Mouse (Mus musculus): ENCODE results near the gene Hsd11b2.

DNA sequence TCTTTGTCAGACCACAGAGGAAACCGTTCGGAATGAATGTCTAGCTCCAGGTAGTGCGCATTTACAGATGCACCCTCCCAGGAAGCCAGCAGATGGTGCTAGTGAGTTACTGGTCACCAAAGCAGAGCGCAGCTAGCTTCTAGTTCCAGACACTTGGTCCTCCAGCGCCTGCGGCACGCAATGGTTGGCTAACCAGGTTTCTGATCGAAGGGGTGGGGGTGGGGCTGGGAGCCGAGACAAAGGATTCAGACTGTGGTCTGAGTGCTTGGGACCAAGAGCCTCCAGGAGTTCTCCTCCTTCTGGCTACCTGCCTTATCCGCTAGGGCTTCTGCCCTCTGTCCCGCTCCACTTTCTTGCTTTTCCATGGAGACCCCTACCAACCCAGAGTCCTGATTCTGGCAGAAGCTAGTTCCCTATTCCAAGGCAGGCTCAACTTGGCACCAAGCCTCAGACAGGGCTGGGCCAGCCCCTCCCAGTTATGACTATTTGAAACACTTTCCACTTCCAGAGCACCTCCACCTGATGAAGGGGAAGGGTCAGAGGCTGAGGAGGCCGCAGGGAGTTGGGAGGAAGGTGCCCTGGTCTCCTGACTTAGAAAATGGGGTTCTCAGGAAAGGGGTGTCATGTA is 2.4 kb upstream of the Hsd11b2 start:
- TF ChIP-seq CTCF (IDR thresholded peaks at IDR 0.05; ENCODE audit: low read depth): peak; percentile 92
- no peak for TF ChIP-seq EP300 (IDR thresholded peaks at IDR 0.05; ENCODE audit: low read depth)
